Mouse (Mus musculus): Measurements from ENCODE around the gene Ccdc18. TPM values are rescaled to one million over a fixed set of nuclear protein-coding genes. Genes with fewer than 3 reads are reported as not detected.
A peak's percentile ranks its signal among the peaks of the same experiment; 100 is the strongest.
"Not testable (repeated sequence)": the region's sequence is repeated elsewhere in the genome, so short reads cannot be mapped to it uniquely, and the experiment has no call there.

Ccdc18 gene
- polyA plus RNA-seq, 1 experiment = 0.38 TPM

DNA sequence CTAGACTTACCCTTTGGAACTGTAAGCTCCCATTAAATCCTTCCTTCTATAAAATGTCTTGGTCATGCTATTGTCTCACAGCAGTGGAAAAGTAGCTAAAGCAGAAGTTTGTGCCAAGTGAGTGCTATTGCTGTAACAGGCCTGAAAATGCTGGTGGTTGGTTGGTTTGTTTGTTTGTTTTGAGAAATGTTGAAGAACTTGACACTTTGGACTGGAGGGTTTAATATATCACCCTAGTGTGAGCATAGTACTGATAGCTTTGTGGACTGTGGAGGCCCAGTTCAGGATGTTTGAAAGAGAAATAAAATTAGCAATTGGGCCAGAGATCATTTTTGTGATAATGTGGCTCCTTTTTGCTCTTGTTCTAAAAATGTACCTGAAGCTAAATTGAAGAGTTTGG, 93.5 kb downstream of the Ccdc18 start:
- no peak for TF ChIP-seq TCF12 (IDR thresholded peaks at IDR 0.05; ENCODE audit: insufficient read depth, poor library complexity, severe bottlenecking)
- no peak for TF ChIP-seq MYOG (IDR thresholded peaks at IDR 0.05; ENCODE audit: control insufficient read depth in 1 of 3, insufficient read depth in 1 of 3, insufficient read length in 2 of 3, low read depth in 2 of 3)
- no peak for TF ChIP-seq CEBPB (IDR thresholded peaks at IDR 0.05; ENCODE audit: insufficient read depth, poor library complexity, severe bottlenecking)
- Histone ChIP-seq H3ac (ENCODE audit: control insufficient read depth, insufficient read length) (no peak overlapping the region), H3K79me2 (ENCODE audit: control insufficient read depth, insufficient read depth) (no peaks in the 10 kb centered on the region), H3K36me3 (ENCODE audit: control insufficient read depth, insufficient read depth) (no peaks in the 10 kb centered on the region), H3K4me2 (ENCODE audit: low read depth) (no peak overlapping the region), H3K4me3 (no peak overlapping the region), H3K27me3 (ENCODE audit: control insufficient read depth, insufficient read depth, insufficient read length) (no peaks in the 10 kb centered on the region)

DNA sequence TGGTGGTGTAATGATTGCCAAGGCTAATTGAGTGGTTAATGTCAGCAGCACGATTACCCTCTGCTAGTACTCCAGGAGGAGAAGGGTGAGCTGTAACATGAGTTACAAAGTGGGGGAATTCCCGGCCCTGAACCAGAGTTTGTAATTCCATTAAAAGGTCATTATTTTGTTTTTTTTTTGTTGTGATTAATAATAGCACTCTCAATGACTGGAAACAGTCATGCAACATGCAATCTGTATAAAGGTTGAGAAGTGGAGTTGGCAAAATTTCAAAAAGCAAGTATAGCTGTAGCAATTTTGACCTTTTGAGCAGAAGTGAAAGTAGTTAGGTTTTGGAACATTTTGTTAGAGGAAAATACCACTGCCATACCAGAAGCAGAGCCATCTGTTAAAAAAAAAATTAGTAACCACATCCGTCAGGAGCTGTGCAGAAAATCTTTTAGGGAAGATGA, 113.7 kb downstream of the Ccdc18 start:
- Histone ChIP-seq H3K4me2 (ENCODE audit: low read depth) (peak overlapping the region; percentile 44), H3K36me3 (ENCODE audit: control insufficient read depth, insufficient read depth) (no peaks in the 10 kb centered on the region), H3K4me3 (no peak overlapping the region), H3ac (ENCODE audit: control insufficient read depth, insufficient read length) (no peak overlapping the region), H3K27me3 (ENCODE audit: control insufficient read depth, insufficient read depth, insufficient read length) (no peaks in the 10 kb centered on the region), H3K79me2 (ENCODE audit: control insufficient read depth, insufficient read depth) (no peaks in the 10 kb centered on the region)
- TF ChIP-seq USF1 (IDR thresholded peaks at IDR 0.05; ENCODE audit: low read depth) (no peak), MYOG (IDR thresholded peaks at IDR 0.05; ENCODE audit: control insufficient read depth in 1 of 3, insufficient read depth in 1 of 3, insufficient read length in 2 of 3, low read depth in 2 of 3) (no peak), REST (IDR thresholded peaks at IDR 0.05; ENCODE audit: insufficient read depth, insufficient read length) (no peak), TCF12 (IDR thresholded peaks at IDR 0.05; ENCODE audit: insufficient read depth, poor library complexity, severe bottlenecking) (no peak), CEBPB (IDR thresholded peaks at IDR 0.05; ENCODE audit: insufficient read depth, poor library complexity, severe bottlenecking) (no peak), POLR2AphosphoS2 (IDR thresholded peaks at IDR 0.05; ENCODE audit: insufficient read length, low read depth) (no peak), MYOD1 (IDR thresholded peaks at IDR 0.05; ENCODE audit: control insufficient read depth in 1 of 3, insufficient read length in 2 of 3, low read depth in 2 of 3) (no peak), E2F4 (IDR thresholded peaks at IDR 0.05; ENCODE audit: insufficient read depth) (no peak), MAX (IDR thresholded peaks at IDR 0.05; ENCODE audit: low read depth) (no peak), TCF3 (IDR thresholded peaks at IDR 0.05; ENCODE audit: insufficient read length, low read depth) (no peak), SRF (IDR thresholded peaks at IDR 0.05; ENCODE audit: control insufficient read depth, insufficient read length, low read depth) (no peak), POLR2A (IDR thresholded peaks at IDR 0.05; ENCODE audit: insufficient read length, low read depth) (no peak)

DNA sequence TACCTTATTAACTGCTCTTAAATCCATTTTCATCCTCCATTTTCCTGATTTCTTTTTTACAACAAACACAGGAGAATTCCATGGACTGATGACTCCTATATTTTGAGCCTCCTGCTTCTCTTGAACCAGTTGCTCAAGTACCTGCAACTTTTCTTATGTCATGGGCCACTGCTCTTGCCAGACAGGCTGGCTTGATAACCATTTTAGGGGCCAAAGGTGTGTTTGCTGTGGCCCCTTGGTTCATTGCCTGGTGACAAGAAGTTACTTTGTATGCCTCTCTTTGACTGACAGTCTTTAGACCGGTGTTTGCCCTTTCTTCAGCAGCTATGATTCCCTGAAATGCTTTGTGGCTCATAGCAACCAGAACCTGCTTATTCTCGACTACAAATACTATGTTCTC, 117.4 kb downstream of the Ccdc18 start:
- TF ChIP-seq MYOG (IDR thresholded peaks at IDR 0.05; ENCODE audit: control insufficient read depth in 1 of 3, insufficient read depth in 1 of 3, insufficient read length in 2 of 3, low read depth in 2 of 3) (no peak), SRF (IDR thresholded peaks at IDR 0.05; ENCODE audit: control insufficient read depth, insufficient read length, low read depth) (no peak), MAX (IDR thresholded peaks at IDR 0.05; ENCODE audit: low read depth) (no peak), POLR2A (IDR thresholded peaks at IDR 0.05; ENCODE audit: insufficient read length, low read depth) (no peak), REST (IDR thresholded peaks at IDR 0.05; ENCODE audit: insufficient read depth, insufficient read length) (no peak), TCF12 (IDR thresholded peaks at IDR 0.05; ENCODE audit: insufficient read depth, poor library complexity, severe bottlenecking) (no peak), TCF3 (IDR thresholded peaks at IDR 0.05; ENCODE audit: insufficient read length, low read depth) (no peak), USF1 (IDR thresholded peaks at IDR 0.05; ENCODE audit: low read depth) (no peak), CEBPB (IDR thresholded peaks at IDR 0.05; ENCODE audit: insufficient read depth, poor library complexity, severe bottlenecking) (no peak), MYOD1 (IDR thresholded peaks at IDR 0.05; ENCODE audit: control insufficient read depth in 1 of 3, insufficient read length in 2 of 3, low read depth in 2 of 3) (no peak), POLR2AphosphoS2 (IDR thresholded peaks at IDR 0.05; ENCODE audit: insufficient read length, low read depth) (no peak), E2F4 (IDR thresholded peaks at IDR 0.05; ENCODE audit: insufficient read depth) (no peak)
- Histone ChIP-seq H3K79me2 (ENCODE audit: control insufficient read depth, insufficient read depth) (no peaks in the 10 kb centered on the region), H3K27me3 (ENCODE audit: control insufficient read depth, insufficient read depth, insufficient read length) (no peaks in the 10 kb centered on the region), H3K4me2 (ENCODE audit: low read depth) (no peak overlapping the region), H3ac (ENCODE audit: control insufficient read depth, insufficient read length) (no peak overlapping the region), H3K36me3 (ENCODE audit: control insufficient read depth, insufficient read depth) (no peaks in the 10 kb centered on the region), H3K4me3 (no peak overlapping the region)

DNA sequence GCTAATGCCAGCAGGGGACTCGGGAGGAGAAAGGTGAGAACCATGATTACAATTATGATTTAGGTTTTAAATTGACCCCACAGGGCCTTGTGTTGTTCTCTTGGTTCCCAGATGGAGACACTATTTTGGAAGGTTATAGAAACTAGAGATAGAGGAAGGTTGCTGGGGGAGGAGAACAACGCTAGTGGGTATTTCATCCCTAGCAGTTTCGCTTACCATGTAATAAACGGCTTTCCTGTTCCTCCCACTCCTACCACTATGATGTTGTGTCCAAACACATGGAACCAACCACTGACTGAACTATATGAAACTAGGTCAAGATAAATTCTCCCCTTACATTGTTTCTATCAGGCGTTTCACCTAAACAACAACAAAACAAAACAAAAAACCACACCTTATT, 122.6 kb downstream of the Ccdc18 start:
- Histone ChIP-seq H3K36me3 (ENCODE audit: control insufficient read depth, insufficient read depth) (no peaks in the 10 kb centered on the region), H3ac (ENCODE audit: control insufficient read depth, insufficient read length) (no peak overlapping the region), H3K4me3 (no peak overlapping the region), H3K4me2 (ENCODE audit: low read depth) (no peak overlapping the region), H3K79me2 (ENCODE audit: control insufficient read depth, insufficient read depth) (no peaks in the 10 kb centered on the region), H3K27me3 (ENCODE audit: control insufficient read depth, insufficient read depth, insufficient read length) (no peaks in the 10 kb centered on the region)
- no peak for TF ChIP-seq TCF3 (IDR thresholded peaks at IDR 0.05; ENCODE audit: insufficient read length, low read depth)
- no peak for TF ChIP-seq CEBPB (IDR thresholded peaks at IDR 0.05; ENCODE audit: insufficient read depth, poor library complexity, severe bottlenecking)
- no peak for TF ChIP-seq MYOG (IDR thresholded peaks at IDR 0.05; ENCODE audit: control insufficient read depth in 1 of 3, insufficient read depth in 1 of 3, insufficient read length in 2 of 3, low read depth in 2 of 3)
- no peak for TF ChIP-seq MAX (IDR thresholded peaks at IDR 0.05; ENCODE audit: low read depth)
- no peak for TF ChIP-seq MYOD1 (IDR thresholded peaks at IDR 0.05; ENCODE audit: control insufficient read depth in 1 of 3, insufficient read length in 2 of 3, low read depth in 2 of 3)
- TF ChIP-seq TCF12 (IDR thresholded peaks at IDR 0.05; ENCODE audit: insufficient read depth, poor library complexity, severe bottlenecking) = no peak
- no peak for TF ChIP-seq SRF (IDR thresholded peaks at IDR 0.05; ENCODE audit: control insufficient read depth, insufficient read length, low read depth)
- no peak for TF ChIP-seq POLR2A (IDR thresholded peaks at IDR 0.05; ENCODE audit: insufficient read length, low read depth)
- no peak for TF ChIP-seq E2F4 (IDR thresholded peaks at IDR 0.05; ENCODE audit: insufficient read depth)
- no peak for TF ChIP-seq REST (IDR thresholded peaks at IDR 0.05; ENCODE audit: insufficient read depth, insufficient read length)
- TF ChIP-seq POLR2AphosphoS2 (IDR thresholded peaks at IDR 0.05; ENCODE audit: insufficient read length, low read depth) = no peak
- TF ChIP-seq USF1 (IDR thresholded peaks at IDR 0.05; ENCODE audit: low read depth) = no peak

DNA sequence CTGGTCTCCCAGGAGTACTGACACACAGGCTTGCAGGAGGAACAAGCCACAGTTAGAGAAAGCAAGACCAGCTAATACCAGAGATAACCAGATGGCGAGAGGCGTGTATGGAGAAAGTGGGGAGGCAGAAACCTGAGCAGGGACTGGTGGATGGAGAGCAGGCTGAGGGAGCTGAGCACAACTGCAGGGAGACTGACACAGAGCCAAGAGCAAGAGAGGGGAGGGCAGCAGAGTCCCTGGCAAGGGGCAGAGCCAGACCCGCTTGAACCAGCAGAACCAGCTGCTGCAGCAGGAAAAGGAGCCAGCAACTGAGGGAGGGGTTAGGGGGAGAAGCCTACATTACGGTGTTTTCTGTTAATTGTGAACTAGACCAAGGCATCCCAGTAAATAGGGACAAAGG, 130.0 kb downstream of the Ccdc18 start:
- TF ChIP-seq CEBPB (IDR thresholded peaks at IDR 0.05; ENCODE audit: insufficient read depth, poor library complexity, severe bottlenecking) (no peak), POLR2AphosphoS2 (IDR thresholded peaks at IDR 0.05; ENCODE audit: insufficient read length, low read depth) (no peak), MYOG (IDR thresholded peaks at IDR 0.05; ENCODE audit: control insufficient read depth in 1 of 3, insufficient read depth in 1 of 3, insufficient read length in 2 of 3, low read depth in 2 of 3) (peak in 1 of 3 experiments; percentile 9), MAX (IDR thresholded peaks at IDR 0.05; ENCODE audit: low read depth) (no peak), SRF (IDR thresholded peaks at IDR 0.05; ENCODE audit: control insufficient read depth, insufficient read length, low read depth) (no peak), TCF12 (IDR thresholded peaks at IDR 0.05; ENCODE audit: insufficient read depth, poor library complexity, severe bottlenecking) (no peak)
- no peaks in the 10 kb centered on the region for H3K36me3 ChIP-seq (ENCODE audit: control insufficient read depth, insufficient read depth)
- H3K79me2 ChIP-seq (ENCODE audit: control insufficient read depth, insufficient read depth) = no peaks in the 10 kb centered on the region

DNA sequence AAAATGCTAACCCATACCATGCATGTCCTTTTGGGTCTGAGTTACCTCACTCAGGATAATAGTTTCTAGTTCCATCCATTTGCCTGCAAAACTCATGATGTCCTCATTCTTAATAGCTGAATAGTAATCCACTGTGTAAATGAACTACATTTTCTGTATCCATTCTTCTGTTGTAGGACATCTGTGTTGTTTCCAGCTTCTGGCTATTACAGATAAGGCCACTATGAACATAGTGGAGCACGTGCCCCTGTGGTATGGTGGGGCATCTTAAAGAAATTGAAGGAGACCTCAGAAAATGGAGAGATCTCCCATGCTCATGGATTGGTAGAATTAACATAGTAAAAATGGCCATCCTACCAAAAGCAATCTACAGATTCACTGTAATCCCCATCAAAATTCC, 131.1 kb downstream of the Ccdc18 start:
- H3ac ChIP-seq (ENCODE audit: control insufficient read depth, insufficient read length); H3K4me2 ChIP-seq (ENCODE audit: low read depth); H3K36me3 ChIP-seq (ENCODE audit: control insufficient read depth, insufficient read depth); H3K4me3 ChIP-seq; H3K79me2 ChIP-seq (ENCODE audit: control insufficient read depth, insufficient read depth); H3K27me3 ChIP-seq (ENCODE audit: control insufficient read depth, insufficient read depth, insufficient read length): not testable (repeated sequence)

More for the DNA sequence above, 130.0 kb downstream of the Ccdc18 start:
- H3K27me3 ChIP-seq (ENCODE audit: control insufficient read depth, insufficient read depth, insufficient read length) = no peaks in the 10 kb centered on the region
- no peak overlapping the region for H3ac ChIP-seq (ENCODE audit: control insufficient read depth, insufficient read length)
- peak overlapping the region; percentile 55 for H3K4me2 ChIP-seq (ENCODE audit: low read depth)
- no peak overlapping the region for H3K4me3 ChIP-seq
